Mouse (Mus musculus) liver, adult 2 months (tissue): ENCODE data around the gene Abca7.

Source experiments
- CTCF ChIP-seq: fragments of 200-500 bp; IDR thresholded peaks from 2 replicates; pipeline ENCODE4 v1.5.1; 2011; ENCODE audit warnings: low read depth, low read length, control low read depth
- POLR2A ChIP-seq: fragments of 200-500 bp; IDR thresholded peaks from 2 replicates; pipeline ENCODE4 v1.6.1; 2011; ENCODE audit warnings: low read length, control low read depth; ENCODE audit not compliant: insufficient read depth; ENCODE audit errors: extremely low read depth

DNA sequence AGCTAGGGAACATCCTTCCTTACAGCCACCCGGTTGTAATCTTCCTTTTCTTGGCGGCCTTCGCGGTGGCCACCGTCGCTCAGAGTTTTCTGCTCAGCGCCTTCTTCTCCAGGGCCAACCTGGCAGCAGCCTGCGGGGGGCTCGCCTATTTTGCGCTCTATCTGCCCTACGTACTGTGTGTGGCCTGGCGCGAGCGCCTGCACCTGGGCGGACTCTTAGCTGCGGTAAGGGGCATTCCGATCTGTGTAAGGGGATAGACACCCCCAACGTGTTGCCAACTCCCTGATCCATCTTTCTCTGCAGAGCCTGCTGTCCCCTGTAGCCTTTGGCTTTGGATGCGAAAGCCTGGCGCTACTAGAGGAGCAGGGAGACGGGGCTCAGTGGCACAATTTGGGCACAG is 6.5 kb downstream of the Abca7 start:
- TF ChIP-seq POLR2A (no peak), CTCF (no peak)
